ENCODE assay signal across 9 mouse cellular contexts in genomic region chr15:32012044-32012443, GRCm38 (mm10).
A peak's percentile ranks its signal among the peaks of the same experiment; 100 is the strongest.
DNase-seq lines count a peak whose midpoint lies in the region; ATAC-seq and TF ChIP-seq lines count a peak whose summit lies in the region.
"Had no signal": no experiment of that assay in that cellular context is flagged by ENCODE, and none has a peak within 500 bp of the region (broad histone marks: within the 10 kb centered on the region; RNA-seq: fewer than 3 reads in every experiment).

No protein-coding gene starts in this region.

- H3K27me3 ChIP-seq in kidney, adult 2 months (replicated peaks; ENCODE audit: control insufficient read depth, insufficient read depth, low read length): no peaks in the 10 kb centered on the region
- H3K27me3 ChIP-seq in kidney, embryonic 16.5 days (ENCODE audit: insufficient read depth, low read length): no peaks in the 10 kb centered on the region
- H3K27me3 ChIP-seq in C2C12 (ENCODE audit: control insufficient read depth, insufficient read depth, insufficient read length) (no peaks in the 10 kb centered on the region), Patski (no peaks in the 10 kb centered on the region)
- H3K27me3 ChIP-seq in liver, postnatal 0 days (ENCODE audit: insufficient read depth, low read length): no peaks in the 10 kb centered on the region
- H3K27me3 ChIP-seq: embryonic facial prominence, embryonic 12.5 days had no signal

- H3K4me1 ChIP-seq in kidney, adult 2 months (ENCODE audit: control insufficient read depth, insufficient read depth, low read length): peaks cover 3% of the 10 kb centered on the region; the same call in 1 of the 2 replicates
- H3K4me1 ChIP-seq in kidney, embryonic 16.5 days (ENCODE audit: insufficient read depth, low read length): no peaks in the 10 kb centered on the region
- no peaks in the 10 kb centered on the region for H3K4me1 ChIP-seq in liver, postnatal 0 days (ENCODE audit: insufficient read depth)

- CTCF ChIA-PET in Patski (lab: Charles Lee): interaction anchor here (0.9 to 2.4 kb wide), 11 partner anchors 9 to 718 kb away, joined by 3 to 10 read pairs (median 4); partner anchors contain the start of gene Sema5a

- no peaks in the 10 kb centered on the region for H3K79me3 ChIP-seq in C2C12 (ENCODE audit: low read depth)

- no peak overlapping the region for H3K4me3 ChIP-seq in kidney, adult 2 months (ENCODE audit: insufficient read depth, low read depth, low read length)
- no peak overlapping the region for H3K4me3 ChIP-seq in kidney, embryonic 16.5 days (ENCODE audit: low read length)
- H3K4me3 ChIP-seq in C2C12 (ENCODE audit: insufficient read depth, poor library complexity, severe bottlenecking): no peak overlapping the region
- no peak overlapping the region for H3K4me3 ChIP-seq in liver, postnatal 0 days (ENCODE audit: low read depth, low read length)
- H3K4me3 ChIP-seq: embryonic facial prominence, embryonic 12.5 days had no signal

- ATAC-seq in kidney, embryonic 16.5 days (ENCODE audit: low FRiP score, low TSS enrichment): no peak
- no peak for ATAC-seq in Patski
- no peak for ATAC-seq in liver, postnatal 0 days
- no peak for ATAC-seq in erythroblast, adult 5-6 weeks (replicated peaks; ENCODE audit: low FRiP score, poor library complexity, severe bottlenecking)

- no peak overlapping the region for H3K4me2 ChIP-seq in kidney, embryonic 16.5 days (replicated peaks; ENCODE audit: low read depth, low read length)
- no peak overlapping the region for H3K4me2 ChIP-seq in liver, postnatal 0 days (ENCODE audit: low read depth, low read length)
- H3K4me2 ChIP-seq: embryonic facial prominence, embryonic 12.5 days had no signal

- DNase-seq in kidney, adult 2 months: peak; percentile 66
- DNase-seq in Patski (ENCODE audit: low read depth, low spot score): peak; percentile 7
- DNase-seq in embryo, embryonic 9.5 days (ENCODE audit: extremely low spot score): peak; percentile 47
- peak; percentile 35 for DNase-seq in liver, postnatal 0 days
- DNase-seq in spleen, adult 12 weeks (ENCODE audit: low spot score): no peak

- no peak for TF ChIP-seq POLR2A in kidney, adult 2 months (IDR thresholded peaks at IDR 0.05; ENCODE audit: low read depth, low read length)

- TF ChIP-seq EP300 in liver, postnatal 0 days (IDR thresholded peaks at IDR 0.05; ENCODE audit: low read depth): no peak

- H3K9ac ChIP-seq in kidney, embryonic 16.5 days (replicated peaks; ENCODE audit: low read length): no peak overlapping the region
- no peak overlapping the region for H3K9ac ChIP-seq in liver, postnatal 0 days (replicated peaks)
- H3K9ac ChIP-seq: embryonic facial prominence, embryonic 12.5 days had no signal

- no peaks in the 10 kb centered on the region for H3K79me2 ChIP-seq in C2C12 (ENCODE audit: control insufficient read depth, insufficient read depth)

- no peak overlapping the region for H3ac ChIP-seq in C2C12 (ENCODE audit: control insufficient read depth, insufficient read length, low read depth)

- H3K9me3 ChIP-seq in kidney, embryonic 16.5 days (ENCODE audit: low read length): no peaks in the 10 kb centered on the region
- H3K9me3 ChIP-seq in liver, postnatal 0 days (ENCODE audit: low read length): no peaks in the 10 kb centered on the region
- H3K9me3 ChIP-seq: embryonic facial prominence, embryonic 12.5 days had no signal

- no peak overlapping the region for H3K27ac ChIP-seq in kidney, adult 2 months (ENCODE audit: insufficient read depth, low read depth, low read length)
- no peak overlapping the region for H3K27ac ChIP-seq in kidney, embryonic 16.5 days (ENCODE audit: low read length)
- H3K27ac ChIP-seq in liver, postnatal 0 days (ENCODE audit: low read depth): no peak overlapping the region
- H3K27ac ChIP-seq: embryonic facial prominence, embryonic 12.5 days had no signal

- WGBS in kidney, adult 2 months: 20% methylated on average over 2 of the region's 2 CpGs
- 55% methylated on average over 2 of the region's 2 CpGs for WGBS in kidney, embryonic 16.5 days
- 42% methylated on average over 2 of the region's 2 CpGs for WGBS in liver, postnatal 0 days (ENCODE audit: insufficient replicate concordance)

- TF ChIP-seq CTCF in kidney, adult 2 months (conservative IDR thresholded peaks at IDR 0.05; ENCODE audit: insufficient read depth, insufficient read length, low read depth, low read length): 0 out of 2 replicates have a peak, but pooled peaks have one; percentile 24
- peak; percentile 29 for TF ChIP-seq CTCF in C2C12 (IDR thresholded peaks at IDR 0.05; ENCODE audit: control insufficient read depth, insufficient read depth, insufficient read length)
- TF ChIP-seq CTCF in Patski (IDR thresholded peaks at IDR 0.05): peak; percentile 73
- peak; percentile 69 for TF ChIP-seq CTCF in liver, postnatal 0 days (IDR thresholded peaks at IDR 0.05; ENCODE audit: low read depth)

- POLR2A ChIA-PET in Patski (lab: Charles Lee): no interaction called here

- in situ Hi-C loops in Patski (cut with MboI; ENCODE audit: low pct_unique_long_range_greater_than_20kb): loop anchor here (5.0 to 25.0 kb wide), 4 partner anchors 230 to 715 kb away; partner anchors contain the start of gene Sema5a

- H3K36me3 ChIP-seq in kidney, adult 2 months (ENCODE audit: control insufficient read depth, insufficient read depth, low read length): no peaks in the 10 kb centered on the region
- no peaks in the 10 kb centered on the region for H3K36me3 ChIP-seq in kidney, embryonic 16.5 days (ENCODE audit: insufficient read depth, low read length)
- no peaks in the 10 kb centered on the region for H3K36me3 ChIP-seq in C2C12 (ENCODE audit: control insufficient read depth, insufficient read depth)
- no peaks in the 10 kb centered on the region for H3K36me3 ChIP-seq in liver, postnatal 0 days (replicated peaks; ENCODE audit: insufficient read depth, low read length)
- H3K36me3 ChIP-seq: embryonic facial prominence, embryonic 12.5 days had no signal

TF ChIP-seq in C2C12, 6 proteins besides CTCF, POLR2A, EP300 and RAD21:
- TF ChIP-seq USF1 (IDR thresholded peaks at IDR 0.05; ENCODE audit: low read depth): no peak
- no peak for TF ChIP-seq FOSL1 (IDR thresholded peaks at IDR 0.05; ENCODE audit: insufficient read depth, low read length, poor library complexity, severe bottlenecking)
- no peak for TF ChIP-seq CEBPB (IDR thresholded peaks at IDR 0.05; ENCODE audit: low read depth)
- no peak for TF ChIP-seq MYOG (IDR thresholded peaks at IDR 0.05; ENCODE audit: control insufficient read depth, extremely low read depth, insufficient read length)
- no peak for TF ChIP-seq MAX (IDR thresholded peaks at IDR 0.05)
- TF ChIP-seq MYOD1 (IDR thresholded peaks at IDR 0.05; ENCODE audit: control insufficient read depth, insufficient read length, low read depth): no peak
